Mouse (Mus musculus): ENCODE results near the gene Gramd4.
"Not testable (repeated sequence)": the region's sequence is repeated elsewhere in the genome, so short reads cannot be mapped to it uniquely, and the experiment has no call there.

Gramd4 gene

DNA sequence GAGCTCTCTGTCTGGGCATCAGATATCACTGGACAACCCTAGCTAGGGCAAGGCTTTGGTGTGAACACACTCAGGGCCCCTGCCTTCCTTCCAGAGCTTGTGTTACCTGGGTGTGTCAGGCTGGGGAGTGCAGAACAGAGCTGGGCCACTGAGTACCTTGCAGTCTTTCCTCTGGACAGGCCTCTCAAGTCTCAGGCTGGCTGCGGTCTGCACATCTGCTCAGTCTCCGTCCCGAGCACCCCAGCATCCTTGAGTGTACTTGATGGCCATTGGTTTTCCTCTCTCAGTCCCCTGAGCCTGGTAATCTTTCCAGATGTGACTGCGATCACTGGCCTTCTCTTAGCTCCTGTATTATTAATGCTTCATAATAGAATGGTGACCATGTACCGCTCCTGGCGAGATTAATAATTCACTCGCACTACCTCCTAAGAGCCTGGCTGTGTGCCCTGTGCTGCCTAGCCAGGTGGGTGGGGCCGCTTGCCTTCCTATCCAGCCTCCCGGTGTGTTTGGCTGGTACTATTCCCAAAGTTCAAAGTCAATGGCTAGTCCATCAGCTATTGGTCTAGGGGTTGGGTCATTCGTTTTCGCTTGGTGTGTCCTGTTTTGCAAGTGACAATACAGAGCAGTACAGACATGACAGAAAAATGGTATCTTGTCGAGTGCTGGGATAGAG, 34.6 kb downstream of the Gramd4 start:
- DNase-seq, result peak; percentile 78

DNA sequence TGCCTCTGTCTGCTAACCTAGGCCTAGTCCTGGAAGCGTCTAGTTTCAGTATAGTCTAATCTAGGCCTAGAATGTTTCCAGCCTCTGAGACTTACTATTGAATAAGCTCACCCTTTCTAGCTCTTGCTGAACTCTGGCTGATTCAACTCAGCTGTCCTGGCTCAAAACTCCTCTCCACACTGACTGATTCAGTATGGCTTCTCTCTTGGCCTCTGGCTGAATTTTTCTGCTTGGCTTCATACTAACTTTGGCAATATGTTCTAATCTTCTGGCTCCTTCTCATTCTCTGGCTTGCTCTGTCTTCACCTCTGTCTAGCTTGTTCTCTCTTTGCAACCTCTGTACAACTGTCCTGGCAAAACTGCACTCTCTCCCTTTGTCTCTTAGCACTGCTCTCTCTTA, 35.7 kb downstream of the Gramd4 start:
- DNase-seq, result peak; percentile 53

DNA sequence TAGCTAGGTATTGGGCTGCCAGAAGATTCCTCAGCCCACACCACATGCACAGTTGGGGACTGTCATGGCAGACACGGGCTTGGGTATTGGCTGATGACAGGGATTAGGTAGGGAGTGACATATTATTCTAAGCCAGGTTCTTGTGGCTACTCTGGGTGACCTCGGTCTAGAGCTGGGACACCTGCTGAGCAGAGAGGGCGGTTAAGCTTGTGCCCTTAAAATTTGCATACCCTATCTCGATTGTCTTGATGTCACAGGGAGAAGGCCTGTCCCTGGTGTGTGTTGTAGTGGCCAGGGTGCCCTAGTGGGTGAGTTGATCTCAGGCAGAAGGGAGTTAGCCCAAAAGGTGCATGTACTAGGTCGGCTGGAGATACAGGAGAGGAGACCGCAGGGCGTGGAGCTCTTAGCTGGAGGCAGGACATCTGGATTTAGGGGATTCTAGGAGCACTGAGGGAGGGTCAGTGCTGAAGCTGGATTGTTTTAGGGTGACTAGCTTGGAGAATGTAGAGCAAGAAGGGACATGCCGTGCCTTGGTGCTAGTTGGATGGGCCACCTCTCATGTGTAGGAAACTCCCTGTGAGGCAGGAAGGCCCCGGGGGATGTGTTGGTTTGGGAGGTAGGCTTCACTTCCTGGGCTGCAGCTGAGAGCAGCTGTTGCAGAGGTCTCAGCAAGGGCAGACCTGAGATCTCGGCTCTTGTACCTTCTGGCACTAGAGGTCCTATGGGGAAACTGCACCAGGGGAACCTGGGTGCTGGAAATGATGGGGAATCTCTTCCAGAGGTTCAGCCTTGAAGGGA, 37.0 kb downstream of the Gramd4 start:
- no peak for DNase-seq

DNA sequence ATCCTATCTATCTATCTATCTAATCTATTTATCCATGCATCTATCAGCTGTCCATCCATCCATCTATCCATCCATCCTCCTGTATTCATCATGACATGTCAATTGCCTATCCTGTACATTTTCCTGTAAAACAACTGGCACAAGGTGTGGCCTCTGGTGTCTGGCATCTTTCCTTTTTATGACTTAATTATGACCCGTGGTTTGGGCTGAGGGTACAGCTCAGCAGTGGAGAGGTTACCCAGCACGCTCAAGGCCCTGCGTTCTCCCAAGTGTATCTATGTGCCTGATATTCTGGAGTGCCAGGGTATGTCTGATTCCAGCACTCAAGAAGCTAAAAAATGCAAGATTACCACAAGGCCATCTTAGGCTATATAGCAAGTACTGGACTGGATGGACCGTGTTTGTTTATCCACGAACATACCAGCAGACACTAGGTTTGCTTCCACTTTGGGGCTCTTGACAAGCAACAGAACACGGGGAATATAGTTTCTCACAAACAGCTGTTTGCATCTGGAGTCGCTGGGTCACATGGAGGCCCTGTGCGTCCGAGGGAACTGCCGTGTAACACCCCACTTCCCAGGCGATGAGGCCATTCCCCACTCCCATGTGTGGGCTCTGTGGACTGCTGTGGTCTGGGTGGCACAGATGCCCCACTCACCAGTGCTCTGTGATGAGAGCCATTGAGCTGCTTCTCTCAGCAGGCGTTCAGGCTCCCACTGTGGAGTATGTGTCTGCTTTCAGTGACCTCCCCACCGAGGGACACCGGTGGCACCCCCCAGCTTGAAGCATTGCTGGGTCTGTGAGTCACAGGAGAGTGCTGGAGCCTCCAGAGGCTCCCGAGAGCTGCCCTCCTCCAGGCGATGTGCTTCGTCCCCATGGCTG, 38.5 kb downstream of the Gramd4 start:
- DNase-seq, result peak; percentile 32

DNA sequence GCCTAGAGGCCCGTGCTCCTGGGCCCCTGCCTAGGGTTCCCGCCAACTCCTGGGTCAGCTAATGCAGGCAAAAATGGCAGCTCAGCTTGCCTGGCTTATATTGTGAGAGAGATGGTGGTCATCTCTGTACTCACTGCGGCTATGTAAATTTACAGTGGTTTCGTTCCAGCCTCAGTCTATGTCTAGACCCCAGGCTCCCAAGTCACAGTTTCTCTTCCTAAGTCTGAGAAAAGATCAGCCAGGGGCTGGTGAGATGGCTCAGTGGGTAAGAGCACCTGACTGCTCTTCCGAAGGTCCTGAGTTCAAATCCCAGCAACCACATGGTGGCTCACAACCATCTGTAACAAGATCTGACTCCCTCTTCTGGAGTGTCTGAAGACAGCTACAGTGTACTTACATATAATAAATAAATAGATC, 39.1 kb downstream of the Gramd4 start:
- not testable (repeated sequence) for DNase-seq

DNA sequence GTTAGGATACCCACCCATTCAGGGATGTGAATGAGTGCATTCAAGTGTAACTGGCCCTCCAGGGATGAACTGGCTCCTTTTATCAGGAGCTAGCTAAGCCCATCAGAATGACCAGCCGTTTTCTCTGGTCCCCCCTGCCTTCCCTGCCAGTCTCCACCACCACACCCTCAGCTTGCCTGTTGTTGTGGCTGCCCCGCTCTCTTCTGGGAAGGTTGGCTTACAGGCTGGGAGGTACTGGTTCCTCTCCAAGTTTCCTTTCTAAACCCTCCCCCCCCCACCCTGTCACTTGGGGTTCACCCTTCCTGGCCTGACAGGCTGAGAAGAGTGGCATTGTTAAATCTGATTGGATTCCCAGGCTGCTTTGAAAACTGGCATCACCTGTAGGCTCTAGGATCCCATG, 40.4 kb downstream of the Gramd4 start:
- no peak for DNase-seq

DNA sequence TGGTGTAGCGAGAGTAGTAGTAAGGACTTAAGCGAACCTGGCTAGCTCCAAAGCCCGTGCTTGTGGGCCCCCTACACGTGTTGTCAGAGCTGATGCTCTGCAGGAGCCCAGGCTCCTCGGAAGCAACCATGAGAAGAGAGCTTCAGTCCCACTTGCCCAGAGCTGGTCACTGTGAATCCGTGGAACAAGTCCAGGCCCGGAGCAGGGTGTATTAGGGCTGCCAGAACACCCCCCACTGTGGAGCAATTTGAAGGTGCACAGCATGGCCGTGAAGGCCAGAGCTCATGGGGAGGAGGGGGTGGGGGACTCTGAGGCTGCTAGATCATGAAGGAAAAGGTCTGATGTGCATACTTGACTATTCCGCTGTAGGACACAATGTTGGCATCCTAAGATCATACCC, 44.1 kb downstream of the Gramd4 start:
- no peak for DNase-seq

DNA sequence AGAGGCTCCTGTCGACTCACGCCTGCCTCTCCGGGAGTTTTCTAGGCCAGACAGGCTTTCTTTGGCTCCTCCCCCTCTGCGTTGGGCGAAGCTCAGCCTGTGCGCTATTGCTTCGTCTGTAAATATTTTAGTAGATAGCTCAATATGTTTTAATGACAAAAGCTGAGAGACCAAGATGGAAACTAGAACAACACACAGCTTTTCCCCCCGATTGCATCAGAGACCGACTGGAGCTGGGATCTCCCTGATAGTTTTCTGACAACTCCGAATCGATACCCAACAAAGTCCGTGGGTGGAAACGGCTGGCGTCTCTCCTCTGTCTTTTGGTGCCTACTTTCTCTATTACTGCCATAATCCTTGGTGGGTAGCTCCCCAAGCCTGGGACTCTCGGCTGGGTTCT, 44.8 kb downstream of the Gramd4 start:
- no peak for DNase-seq

DNA sequence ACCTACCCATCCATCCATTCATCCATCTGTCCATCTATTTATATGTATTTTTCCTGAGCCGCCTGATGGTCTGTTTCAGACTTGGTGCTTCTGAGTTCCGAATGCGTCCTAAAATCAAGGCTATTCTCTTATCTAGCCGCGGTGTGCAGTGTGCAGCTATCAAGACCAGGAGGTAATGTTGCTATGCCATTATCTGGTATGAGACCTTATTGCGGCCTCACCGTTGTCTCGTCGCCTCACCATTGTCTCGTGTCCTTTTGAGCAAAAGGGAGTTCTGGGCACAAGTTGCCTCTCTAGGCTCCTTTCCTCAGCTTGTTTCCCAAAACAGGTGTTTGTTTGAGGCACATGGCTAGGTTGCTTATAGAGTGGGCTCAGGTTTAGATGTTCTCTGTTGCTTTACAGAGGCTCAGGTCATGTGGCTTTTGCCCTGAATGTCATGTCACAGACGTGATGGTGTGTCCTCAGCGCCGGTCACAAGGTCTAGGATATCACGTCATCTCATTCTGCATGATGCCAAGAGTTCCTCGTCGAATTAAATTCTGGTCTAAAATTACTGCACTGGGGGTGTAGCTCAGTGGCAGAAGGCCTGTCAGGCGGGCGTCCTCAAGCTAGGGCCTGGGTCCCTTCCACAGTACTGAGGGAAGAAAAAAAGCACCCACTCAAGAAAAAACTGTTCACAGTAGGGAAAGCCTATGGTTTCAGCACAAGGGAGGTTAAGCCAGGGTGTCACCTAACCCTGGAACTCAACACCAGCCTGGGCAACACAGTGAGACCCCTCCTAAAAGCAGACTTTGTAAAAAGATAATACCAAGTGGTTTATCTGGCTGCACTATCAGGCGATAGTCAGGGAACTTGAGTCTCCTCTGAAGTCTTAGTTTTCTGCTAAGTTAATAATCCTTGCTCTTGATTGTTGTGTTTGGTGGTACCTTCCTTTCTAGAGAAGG, 47.2 kb downstream of the Gramd4 start:
- DNase-seq, result no peak

DNA sequence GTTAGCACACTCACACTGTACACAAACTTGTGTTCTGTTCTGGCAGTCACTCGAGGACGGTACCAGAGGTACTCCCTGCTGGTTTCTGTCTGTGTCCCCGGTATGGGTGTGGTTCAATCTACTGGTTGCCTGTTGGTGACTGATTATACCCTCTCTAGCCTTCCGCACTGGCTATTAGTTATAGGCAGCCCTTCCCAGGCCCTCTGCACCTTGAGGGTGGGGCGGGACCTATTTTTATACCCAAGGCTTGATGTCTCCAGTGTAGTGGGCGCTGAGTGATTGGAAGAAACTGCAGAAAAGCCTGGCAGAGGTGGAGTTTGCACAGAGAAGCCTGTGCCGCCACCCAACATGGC, 47.8 kb downstream of the Gramd4 start:
- no peak for DNase-seq

DNA sequence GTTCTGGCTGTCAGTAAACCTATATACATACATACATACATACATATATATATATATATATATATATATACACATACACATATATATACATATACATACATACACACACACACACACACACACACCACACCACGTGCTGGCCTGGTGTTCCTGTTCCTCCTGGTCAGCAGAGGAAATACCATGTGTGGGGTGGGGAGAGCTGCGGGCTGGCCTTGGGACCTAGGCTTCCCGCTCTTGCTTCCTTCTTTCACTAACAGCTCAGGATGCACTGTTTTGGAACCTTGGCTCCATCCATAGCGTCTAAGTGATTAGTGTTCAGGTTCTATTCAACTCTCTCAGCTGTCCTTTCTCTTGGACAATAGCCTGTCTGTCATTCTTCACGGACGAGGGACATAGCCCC, 48.3 kb downstream of the Gramd4 start:
- DNase-seq, result peak; percentile 26

DNA sequence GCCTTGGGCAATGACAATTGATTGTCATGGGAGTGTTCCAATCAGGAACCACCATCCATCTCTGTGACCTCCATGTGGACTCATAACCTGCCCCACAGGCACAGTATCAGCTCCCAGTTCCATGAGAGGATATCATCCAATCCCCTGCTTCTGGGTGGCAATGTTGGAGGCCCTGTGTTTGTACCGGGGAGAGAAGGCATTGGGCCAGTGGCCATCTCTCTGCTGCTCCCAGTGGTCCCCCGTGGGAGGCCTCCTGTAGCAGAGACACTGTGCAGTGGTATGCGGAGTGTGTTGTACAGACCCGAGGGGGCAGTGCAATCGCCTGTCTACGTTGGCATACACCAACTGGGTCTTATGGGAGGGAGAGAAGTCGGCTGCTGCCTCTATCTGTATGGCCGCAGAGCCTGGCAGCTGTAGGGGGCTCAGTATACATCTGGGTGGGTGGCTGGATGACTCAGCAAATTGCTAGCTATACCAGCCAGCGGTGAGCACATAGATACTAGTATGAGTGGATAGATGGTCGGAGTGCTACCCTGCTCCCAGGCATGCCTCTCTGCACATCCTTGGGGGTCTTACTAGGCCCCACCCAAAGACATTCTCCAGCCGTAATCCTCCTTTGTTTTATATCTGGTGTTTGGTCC, 50.5 kb downstream of the Gramd4 start:
- no peak for DNase-seq

DNA sequence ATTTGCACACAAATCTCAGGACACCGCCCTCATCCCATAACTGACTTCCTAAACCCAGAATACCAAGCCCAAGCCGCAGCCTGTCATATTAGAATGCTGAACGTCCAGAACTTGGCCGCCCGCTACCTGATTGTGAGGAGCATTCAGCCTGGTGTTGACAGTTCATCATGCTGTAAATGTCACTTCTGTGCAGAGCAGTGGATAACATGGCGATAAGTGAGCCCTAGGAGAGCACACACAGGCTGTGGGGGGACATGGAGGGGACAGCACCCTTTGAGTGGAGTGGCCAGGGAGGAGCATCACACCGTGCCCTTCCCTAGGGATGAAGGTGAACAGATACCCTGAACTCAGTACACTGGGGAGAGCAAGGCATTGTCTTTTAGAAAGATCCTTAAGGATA, 51.8 kb downstream of the Gramd4 start:
- no peak for DNase-seq

DNA sequence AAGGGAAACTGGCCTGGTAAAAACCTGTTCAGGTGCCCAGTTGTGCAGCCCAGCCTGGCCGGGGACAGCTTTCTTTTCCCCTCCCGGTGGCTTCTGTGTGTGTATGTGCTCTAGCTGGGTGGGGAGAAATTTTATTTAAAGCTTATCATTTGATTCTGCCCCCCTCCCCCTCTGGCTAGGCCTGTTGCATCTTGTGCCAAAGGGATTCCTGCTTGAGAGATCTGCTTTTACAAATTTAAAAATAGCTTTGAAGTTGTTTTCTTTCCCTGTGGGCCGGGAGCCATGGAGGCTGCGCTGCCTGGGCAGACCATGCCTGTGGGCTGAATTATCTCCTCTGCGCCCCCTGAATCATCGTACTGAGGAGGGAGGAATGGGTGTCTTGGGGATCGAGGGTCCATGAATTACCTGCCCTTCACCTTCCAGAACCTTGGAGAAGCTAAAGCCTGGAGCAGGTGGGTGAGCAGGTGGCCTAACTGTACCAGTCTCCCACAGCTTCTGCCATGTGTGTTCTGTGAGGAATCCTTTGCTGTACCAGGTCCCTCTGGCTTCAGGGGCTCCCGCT, 52.2 kb downstream of the Gramd4 start:
- DNase-seq, result no peak

DNA sequence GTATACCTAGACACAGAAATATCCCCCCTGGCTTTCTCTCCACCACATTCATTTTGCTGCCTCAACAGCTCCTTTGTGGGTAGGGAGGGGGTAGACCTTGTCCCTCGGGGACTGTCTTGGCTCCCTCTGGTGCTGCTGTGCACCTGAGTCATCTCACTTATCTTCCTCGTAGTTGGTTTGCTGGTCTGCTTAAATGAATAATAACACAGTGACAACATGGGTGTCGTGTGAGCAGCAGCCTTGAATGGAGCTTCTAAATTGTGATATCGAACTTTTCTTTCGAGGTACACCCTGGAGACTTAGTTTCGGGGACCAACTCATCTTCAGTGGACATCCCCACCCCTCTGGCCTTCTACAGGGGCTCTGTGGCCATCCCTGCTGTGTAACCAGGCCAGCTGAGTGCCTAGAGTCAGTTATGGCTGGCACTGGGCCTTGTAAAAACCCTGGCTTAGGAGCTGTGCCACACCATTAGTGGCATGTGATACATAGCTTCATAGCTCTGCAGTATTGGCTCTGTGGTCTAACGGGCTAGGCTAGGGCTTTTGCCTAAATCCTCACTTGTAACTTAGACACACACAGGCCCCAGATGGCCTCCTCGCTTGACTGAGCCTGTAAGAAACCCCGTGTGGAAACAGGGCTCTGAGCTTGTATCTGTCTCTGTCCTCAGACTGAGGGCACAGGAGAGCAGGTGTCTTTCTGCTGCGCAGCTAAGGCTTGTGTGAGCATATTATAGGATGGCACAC, 53.0 kb downstream of the Gramd4 start:
- DNase-seq, result no peak

DNA sequence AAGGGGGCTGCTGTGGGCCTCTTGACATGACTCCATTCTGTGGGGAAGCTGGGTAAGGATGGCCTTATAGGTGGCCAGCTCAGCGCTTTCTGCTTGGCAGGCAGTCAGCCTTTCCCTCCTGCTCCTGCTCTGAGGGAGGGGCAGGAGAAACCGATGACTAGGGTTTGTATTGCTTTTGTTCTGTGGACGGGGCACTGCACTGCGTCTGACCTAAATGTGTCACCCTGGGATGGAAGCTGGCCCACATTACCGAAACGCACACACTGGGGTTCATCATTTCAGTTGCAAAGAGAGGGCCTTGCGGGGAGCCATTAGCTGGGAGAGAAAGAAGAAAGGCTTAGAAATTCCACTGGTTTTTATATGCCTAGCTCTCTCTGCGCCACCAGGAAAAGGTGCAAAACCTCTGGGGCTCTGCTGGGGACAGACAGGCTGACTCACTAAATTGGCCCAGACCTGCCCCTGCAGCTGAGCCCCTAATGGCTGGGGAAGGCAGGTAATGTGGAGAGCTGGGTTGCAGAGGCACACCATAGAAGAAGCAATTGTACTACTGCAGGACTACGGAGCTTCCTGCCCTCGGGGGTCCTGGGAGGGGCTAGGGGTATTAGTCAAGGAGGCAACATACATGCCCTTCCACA, 55.3 kb downstream of the Gramd4 start:
- no peak for DNase-seq

DNA sequence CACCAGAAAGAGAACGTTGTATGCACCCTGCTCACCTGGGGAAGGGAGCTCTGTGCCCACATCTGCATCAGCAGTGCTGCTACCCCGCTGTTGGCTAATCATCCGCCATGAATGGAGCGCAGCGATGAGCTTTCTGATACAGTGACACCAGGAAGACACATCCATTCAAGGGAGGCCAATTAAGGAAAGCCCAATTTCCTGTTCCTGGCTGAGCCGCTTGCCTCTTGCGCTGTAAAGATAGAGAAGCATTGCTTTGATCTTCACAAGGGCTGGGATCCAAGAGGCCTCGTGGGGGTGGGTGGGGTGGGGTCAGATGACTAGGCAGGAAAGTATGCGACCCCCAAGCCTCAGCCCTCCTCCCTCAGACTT, 55.8 kb downstream of the Gramd4 start:
- DNase-seq, result peak; percentile 21

DNA sequence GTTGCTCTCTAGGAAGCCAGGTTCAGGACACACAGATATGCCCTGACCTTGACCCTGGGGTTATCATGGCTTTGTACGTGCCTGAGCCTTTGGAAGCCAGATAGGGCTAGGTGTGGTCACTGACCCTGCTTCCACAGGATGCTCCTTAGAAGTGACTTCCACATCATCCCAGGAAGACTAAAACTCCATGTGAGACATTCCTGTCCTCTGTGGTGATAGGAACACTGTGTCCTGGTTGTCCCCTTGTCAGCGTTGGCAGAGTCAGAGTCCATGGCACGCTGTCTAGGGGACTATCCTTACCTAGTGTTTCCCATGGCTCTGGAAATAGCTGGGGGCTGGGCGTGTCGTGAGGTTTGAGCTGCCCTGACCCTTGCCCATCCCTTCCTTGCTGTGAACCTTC, 58.9 kb downstream of the Gramd4 start:
- no peak for DNase-seq

DNA sequence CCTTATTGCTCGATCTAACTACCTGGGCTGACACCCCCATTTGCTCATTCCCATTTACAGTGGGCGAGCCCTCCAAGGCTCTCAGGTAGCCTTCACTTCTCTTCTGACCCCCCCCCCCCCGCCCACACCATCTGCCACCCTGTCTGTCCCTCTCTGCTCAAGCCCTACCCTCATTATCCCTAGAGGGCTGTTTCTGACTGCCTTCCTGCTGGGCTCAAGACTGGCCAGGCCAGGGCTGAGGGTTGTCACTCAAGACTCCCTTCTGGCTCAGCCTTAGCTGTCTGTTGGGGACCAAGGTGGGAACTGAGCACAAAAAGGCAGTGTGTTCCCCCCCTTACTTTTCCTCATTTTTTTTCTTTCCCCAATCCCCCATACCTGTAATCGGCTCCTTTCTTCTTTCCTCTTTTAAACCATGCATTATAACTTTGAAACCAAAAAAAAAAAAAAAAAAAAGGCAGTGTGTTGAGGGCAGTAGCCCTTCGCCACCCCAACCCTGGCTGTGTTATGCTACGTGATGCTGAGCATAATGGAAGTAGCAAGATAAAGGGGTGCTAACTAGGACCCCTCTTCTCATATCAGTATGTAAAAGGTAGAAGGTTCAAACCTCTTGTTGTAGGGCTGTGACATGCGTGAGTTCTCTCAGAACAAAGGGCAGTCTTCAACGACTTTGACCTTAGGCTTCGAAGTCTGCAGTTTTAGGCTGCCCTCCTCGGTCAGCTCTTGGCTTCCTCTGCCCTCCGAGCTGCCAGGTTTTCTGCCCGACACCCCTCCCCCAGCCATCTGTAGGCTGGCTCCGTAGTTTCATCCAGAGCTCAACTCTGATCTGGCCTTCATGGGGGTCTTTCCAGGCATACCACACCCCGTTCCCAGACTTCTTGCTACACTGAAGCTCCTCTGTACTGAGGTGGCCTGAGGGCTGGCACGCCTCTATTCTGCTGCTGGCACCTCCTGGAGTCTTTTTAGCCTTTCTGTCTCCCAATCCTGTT, 59.9 kb downstream of the Gramd4 start:
- DNase-seq, result no peak
